Mouse (Mus musculus) Muller cell, postnatal 12 days (primary cell): ENCODE results near the gene Tmem145.
"Not testable (repeated sequence)": the region's sequence is repeated elsewhere in the genome, so short reads cannot be mapped to it uniquely, and the experiment has no call there.

Experiments
- DNase-seq: peaks from one replicate; pipeline ENCODE4 v3.0.0-alpha.2; 2015; ENCODE audit errors: inconsistent ontology term

The Tmem145 gene

DNA sequence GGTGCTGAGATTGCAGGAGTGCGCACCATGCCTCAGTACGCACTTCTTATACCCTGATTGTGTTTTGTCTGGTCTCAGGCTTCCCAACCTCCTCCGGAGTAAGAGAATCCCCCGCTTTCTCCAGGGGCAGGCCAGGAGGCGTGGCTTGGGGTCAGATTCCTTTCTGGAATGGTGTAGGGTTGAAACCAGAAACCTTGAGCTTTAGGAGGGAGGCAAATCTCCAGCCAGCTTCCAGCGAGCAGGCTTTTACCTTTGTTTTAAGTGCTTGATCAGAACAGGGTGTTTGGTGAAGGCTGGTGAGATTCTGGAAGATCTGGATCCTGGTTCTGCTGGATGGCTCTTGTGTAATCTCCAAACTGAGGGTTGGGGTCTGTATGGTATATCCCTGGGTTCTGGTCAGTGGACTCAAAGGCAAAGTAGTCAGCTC, 16.2 kb downstream of the Tmem145 start:
- peak; percentile 43 for DNase-seq

DNA sequence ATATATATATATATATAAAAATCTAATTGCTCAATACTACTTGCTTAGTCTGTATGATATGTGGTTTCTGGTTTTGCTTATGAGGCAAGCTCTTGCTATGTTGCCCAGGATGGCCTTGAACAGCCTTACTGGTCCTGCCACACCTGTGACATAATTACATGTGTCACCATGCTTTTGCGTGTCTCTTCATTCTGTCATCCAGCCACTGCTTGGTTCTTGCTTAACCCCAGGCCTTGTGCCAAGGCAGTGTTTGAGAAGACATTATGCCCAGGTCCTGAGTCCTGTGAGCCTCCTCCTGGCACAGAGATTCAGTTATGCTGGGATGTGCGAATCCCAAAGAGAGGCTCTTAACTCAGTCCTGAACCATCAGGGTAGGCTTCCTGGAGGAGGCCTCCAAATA, 17.3 kb downstream of the Tmem145 start:
- no peak for DNase-seq

DNA sequence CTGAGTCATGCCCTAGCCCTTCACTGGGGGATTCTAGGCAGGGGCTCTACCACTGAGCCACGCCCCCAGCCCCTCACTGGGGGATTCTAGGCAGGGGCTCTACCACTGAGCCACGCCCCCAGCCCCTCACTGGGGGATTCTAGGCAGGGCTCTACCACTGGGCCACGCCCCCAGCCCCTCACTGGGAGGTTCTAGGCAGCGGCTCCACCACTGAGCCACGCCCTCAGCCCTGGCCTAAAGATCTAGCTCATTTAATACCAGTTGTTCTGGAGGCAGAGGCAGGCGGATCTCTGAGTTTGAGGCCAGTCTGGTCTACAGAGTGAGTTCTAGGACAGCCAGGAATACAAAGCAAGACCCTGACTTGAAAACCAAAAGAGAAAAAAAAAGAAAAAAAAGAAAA, 19.5 kb downstream of the Tmem145 start:
- DNase-seq = not testable (repeated sequence)

DNA sequence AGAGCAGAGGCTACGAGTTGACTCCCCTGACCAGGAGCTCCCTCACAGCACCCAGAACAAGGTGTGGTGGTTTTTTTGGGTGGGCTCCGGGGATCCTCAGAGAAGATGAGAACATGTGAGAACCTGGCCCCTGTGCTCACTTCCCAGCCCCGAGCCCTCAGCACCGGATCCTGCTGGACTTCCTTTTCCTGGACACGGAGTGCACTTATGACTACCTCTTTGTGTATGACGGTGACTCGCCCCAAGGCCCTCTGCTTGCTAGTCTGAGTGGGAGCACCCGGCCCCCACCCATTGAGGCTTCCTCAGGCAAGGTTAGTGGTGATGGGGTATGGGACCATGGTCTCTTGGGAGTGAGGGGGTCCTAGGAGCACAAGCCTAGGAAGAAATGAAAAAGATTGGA, 20.3 kb downstream of the Tmem145 start:
- no peak for DNase-seq

DNA sequence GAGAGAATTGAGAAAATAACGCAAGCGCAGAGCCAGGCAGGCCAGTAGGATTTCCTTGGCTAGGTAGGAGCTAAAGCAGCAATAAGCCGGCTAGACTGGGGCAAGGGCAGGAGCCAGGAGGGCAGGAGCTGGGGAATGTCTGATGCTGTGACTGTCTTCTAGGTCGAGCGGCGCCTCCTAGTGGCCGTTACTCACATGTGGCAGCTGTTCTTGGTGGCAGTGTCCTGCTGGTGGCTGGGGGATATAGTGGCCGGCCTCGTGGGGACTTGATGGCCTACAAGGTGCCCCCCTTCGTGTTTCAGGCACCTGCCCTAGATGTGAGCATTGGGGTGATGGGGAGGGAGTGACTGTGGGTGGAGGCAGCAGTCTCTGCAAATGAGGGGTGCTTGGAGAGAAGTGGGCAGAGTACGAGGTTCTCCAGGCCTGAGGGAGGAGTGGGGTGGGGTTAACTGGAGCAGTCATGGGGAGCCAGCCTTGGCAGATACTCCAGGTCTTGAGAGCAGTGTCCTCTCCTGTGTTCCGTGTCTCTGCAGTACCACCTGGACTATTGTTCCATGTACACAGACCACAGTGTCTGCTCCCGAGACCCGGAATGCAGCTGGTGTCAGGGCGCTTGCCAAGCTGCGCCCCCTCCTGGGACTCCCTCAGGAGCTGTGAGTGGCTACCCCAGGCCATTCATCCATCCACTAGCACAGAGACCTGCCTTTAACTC, 27.8 kb downstream of the Tmem145 start:
- peak; percentile 73 for DNase-seq

GRCm38 (mm10) chr7:25334472-25334871, 28.6 kb downstream of the Tmem145 start:
- DNase-seq = no peak

DNA sequence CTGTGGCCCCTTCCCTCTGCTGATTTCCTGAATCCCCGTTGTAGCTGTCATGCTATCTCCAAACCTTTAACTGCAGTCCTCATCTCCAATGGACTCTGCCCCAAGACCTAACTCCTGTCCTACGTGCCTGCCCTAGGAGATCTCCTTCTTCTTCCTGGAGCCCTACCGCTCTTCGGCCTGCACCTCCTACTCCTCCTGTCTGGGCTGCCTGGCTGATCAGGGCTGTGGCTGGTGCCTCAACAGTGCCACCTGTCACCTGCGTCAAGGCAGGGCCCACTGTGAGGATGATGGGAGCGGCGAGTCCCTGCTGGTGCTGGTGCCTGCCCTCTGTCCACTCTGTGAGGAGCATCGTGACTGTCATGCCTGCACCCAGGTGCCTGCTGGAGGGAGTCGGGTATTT, 33.4 kb downstream of the Tmem145 start:
- DNase-seq = no peak

DNA sequence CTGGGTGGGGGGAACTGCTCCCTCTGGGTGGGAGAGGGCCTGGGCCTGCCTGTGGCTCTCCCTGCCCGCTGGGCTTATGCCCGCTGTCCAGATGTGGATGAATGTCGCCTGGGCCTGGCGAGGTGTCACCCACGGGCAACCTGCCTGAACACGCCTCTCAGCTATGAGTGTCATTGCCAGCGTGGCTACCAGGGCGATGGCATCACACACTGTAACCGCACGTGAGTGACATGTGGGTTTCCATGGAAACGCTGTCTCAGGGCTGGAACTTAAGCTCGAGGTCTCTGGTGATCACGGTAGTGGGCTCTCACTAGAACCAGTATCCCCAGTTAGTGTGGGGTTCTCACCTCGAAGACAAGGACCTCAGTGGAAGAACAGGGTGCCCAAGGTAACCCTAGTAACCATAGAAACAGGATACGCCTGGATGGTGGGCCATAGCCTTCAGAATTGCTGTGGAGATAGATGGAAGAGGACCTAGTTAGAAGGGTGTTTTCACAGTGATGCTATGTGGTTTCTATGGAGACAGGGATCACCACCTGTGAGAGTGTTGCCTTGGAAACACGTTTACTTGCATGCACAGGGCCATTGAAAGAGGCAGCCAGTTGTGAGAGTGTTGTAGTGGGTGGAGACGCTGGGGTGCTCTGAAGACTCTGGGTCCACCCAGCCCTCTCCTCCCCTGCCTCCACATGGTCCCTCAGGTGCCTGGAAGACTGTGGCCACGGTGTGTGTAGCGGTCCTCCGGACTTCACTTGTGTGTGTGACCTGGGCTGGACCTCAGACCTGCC, 35.3 kb downstream of the Tmem145 start:
- DNase-seq = no peak

GRCm38 (mm10) chr7:25348861-25349260, 43.0 kb downstream of the Tmem145 start:
- DNase-seq = no peak

DNA sequence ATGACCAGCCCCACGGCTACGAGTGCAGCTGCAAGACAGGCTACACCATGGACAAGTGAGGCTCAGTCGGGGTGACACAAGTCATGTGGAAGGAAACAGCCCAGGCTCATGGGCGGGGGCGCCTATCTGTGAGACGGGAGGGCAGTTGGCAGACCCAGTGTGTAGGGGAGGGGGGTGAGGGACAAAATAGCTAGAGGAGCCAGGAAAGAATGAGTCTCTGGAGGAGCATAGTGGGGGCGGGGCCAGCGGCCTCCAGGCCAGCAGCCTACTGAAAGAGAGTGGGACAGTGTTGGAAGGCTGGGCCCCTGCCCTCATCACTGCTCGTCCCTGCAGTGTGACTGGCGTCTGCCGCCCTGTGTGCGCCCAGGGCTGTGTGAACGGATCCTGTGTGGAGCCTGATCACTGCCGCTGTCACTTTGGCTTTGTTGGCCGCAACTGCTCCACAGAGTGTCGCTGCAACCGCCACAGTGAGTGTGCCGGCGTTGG, 52.9 kb downstream of the Tmem145 start:
- peak; percentile 95 for DNase-seq

GRCm38 (mm10) chr7:25363151-25363550, 57.2 kb downstream of the Tmem145 start:
- no peak for DNase-seq

- no peak for DNase-seq
These were observed 57.7 kb downstream of the Tmem145 start for GRCm38 (mm10) chr7:25363632-25364031.
